Mouse (Mus musculus): ENCODE measurements around the gene Mecom. TPM values are rescaled to one million over a fixed set of nuclear protein-coding genes. Genes with fewer than 3 reads are reported as not detected.

Gene Mecom
- polyA plus RNA-seq, 1 experiment = 0.19 TPM

DNA sequence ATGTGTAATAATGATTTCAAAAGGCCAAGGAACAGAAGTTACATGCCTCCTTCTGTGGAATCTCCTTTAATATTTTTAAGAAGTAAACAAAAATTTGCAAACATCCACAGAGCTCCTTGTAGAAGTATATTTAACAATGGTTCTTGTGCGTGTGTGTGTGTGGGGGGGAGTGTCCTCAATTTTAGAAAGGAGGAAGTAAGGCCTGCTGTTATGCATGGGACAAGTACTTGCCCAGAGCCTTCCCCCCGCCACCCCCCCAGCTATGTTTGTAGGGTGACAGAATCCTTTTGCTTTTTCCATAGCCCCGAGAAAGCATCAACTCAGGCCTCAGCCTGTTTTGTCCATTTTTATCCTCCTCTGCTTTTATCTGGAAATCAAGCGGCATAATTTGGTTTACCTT, 137.0 kb downstream of the Mecom start:
- TF ChIP-seq POLR2A (IDR thresholded peaks at IDR 0.05; ENCODE audit: control insufficient read depth, low read depth, low read length) (no peak), CTCF (IDR thresholded peaks at IDR 0.05; ENCODE audit: control insufficient read depth, insufficient read depth, insufficient replicate concordance, low read depth, low read length) (no peak)
- Histone ChIP-seq H3K4me1 (ENCODE audit: control insufficient read depth, insufficient read depth, low read length) (no peaks in the 10 kb centered on the region), H3K27me3 (ENCODE audit: control insufficient read depth, insufficient read depth, low read length) (no peaks in the 10 kb centered on the region), H3K27ac (ENCODE audit: control insufficient read depth, insufficient read depth, low read depth, low read length) (no peak overlapping the region), H3K36me3 (ENCODE audit: control insufficient read depth, insufficient read depth, low read length) (no peaks in the 10 kb centered on the region), H3K4me3 (ENCODE audit: control insufficient read depth, low read depth, low read length) (no peak overlapping the region)

GRCm38 (mm10) chr3:30404821-30405220, 143.0 kb downstream of the Mecom start:
- TF ChIP-seq CTCF (IDR thresholded peaks at IDR 0.05; ENCODE audit: control insufficient read depth, insufficient read depth, insufficient replicate concordance, low read depth, low read length) (no peak), POLR2A (IDR thresholded peaks at IDR 0.05; ENCODE audit: control insufficient read depth, low read depth, low read length) (no peak)
- Histone ChIP-seq H3K27ac (ENCODE audit: control insufficient read depth, insufficient read depth, low read depth, low read length) (no peak overlapping the region), H3K4me3 (ENCODE audit: control insufficient read depth, low read depth, low read length) (no peak overlapping the region), H3K36me3 (ENCODE audit: control insufficient read depth, insufficient read depth, low read length) (no peaks in the 10 kb centered on the region), H3K4me1 (ENCODE audit: control insufficient read depth, insufficient read depth, low read length) (no peaks in the 10 kb centered on the region), H3K27me3 (ENCODE audit: control insufficient read depth, insufficient read depth, low read length) (no peaks in the 10 kb centered on the region)

- Histone ChIP-seq H3K27me3 (ENCODE audit: control insufficient read depth, insufficient read depth, low read length) (no peaks in the 10 kb centered on the region), H3K4me3 (ENCODE audit: control insufficient read depth, low read depth, low read length) (no peak overlapping the region), H3K27ac (ENCODE audit: control insufficient read depth, insufficient read depth, low read depth, low read length) (no peak overlapping the region), H3K36me3 (ENCODE audit: control insufficient read depth, insufficient read depth, low read length) (no peaks in the 10 kb centered on the region), H3K4me1 (ENCODE audit: control insufficient read depth, insufficient read depth, low read length) (no peaks in the 10 kb centered on the region)
- TF ChIP-seq POLR2A (IDR thresholded peaks at IDR 0.05; ENCODE audit: control insufficient read depth, low read depth, low read length) (no peak), CTCF (IDR thresholded peaks at IDR 0.05; ENCODE audit: control insufficient read depth, insufficient read depth, insufficient replicate concordance, low read depth, low read length) (no peak)
Observed at GRCm38 (mm10) chr3:30398911-30399310, 148.9 kb downstream of the Mecom start.

DNA sequence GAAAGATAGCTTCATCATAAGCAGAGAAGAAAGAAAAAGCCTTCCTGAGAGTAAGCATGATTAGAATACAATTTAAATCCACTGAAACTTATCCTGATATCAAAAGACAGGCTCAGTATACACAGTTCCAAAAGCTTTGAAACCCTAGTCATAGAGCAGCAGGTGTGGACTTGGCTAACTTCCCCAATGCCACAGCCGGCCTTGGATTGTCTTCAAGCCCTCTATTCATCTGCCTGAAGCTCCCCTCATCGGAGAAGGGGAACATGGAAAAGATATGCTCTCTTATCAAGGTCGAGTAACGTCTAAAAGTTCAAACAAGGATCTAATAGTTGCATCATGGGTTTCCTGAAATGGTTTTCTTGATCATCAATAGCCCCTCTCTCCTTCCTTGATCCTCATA, 152.9 kb downstream of the Mecom start:
- Histone ChIP-seq H3K4me1 (ENCODE audit: control insufficient read depth, insufficient read depth, low read length) (no peaks in the 10 kb centered on the region), H3K36me3 (ENCODE audit: control insufficient read depth, insufficient read depth, low read length) (no peaks in the 10 kb centered on the region), H3K27me3 (ENCODE audit: control insufficient read depth, insufficient read depth, low read length) (no peaks in the 10 kb centered on the region), H3K4me3 (ENCODE audit: control insufficient read depth, low read depth, low read length) (no peak overlapping the region), H3K27ac (ENCODE audit: control insufficient read depth, insufficient read depth, low read depth, low read length) (no peak overlapping the region)
- TF ChIP-seq POLR2A (IDR thresholded peaks at IDR 0.05; ENCODE audit: control insufficient read depth, low read depth, low read length) (no peak), CTCF (IDR thresholded peaks at IDR 0.05; ENCODE audit: control insufficient read depth, insufficient read depth, insufficient replicate concordance, low read depth, low read length) (no peak)

DNA sequence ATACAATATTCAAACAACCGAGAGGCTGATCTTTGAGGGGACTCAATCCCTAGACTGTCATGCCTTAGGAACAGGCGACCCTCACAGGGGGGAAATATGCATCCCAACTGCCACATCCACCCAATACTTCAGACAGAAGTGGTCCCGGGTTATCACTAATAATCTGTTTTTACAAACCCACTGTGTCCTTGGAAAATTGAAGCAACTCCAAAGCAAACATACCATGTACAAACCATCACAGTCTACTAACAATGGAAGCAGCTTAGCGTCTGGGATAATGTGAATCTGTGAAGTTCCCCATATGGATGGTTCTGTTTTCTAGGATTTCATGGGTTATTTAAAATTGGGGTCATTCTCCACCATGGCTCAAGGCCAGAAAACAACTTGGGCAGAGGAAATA, 155.1 kb downstream of the Mecom start:
- H3K27ac ChIP-seq (ENCODE audit: control insufficient read depth, insufficient read depth, low read depth, low read length) = no peak overlapping the region
- H3K4me3 ChIP-seq (ENCODE audit: control insufficient read depth, low read depth, low read length) = no peak overlapping the region
- no peaks in the 10 kb centered on the region for H3K27me3 ChIP-seq (ENCODE audit: control insufficient read depth, insufficient read depth, low read length)
- TF ChIP-seq CTCF (IDR thresholded peaks at IDR 0.05; ENCODE audit: control insufficient read depth, insufficient read depth, insufficient replicate concordance, low read depth, low read length) (no peak), POLR2A (IDR thresholded peaks at IDR 0.05; ENCODE audit: control insufficient read depth, low read depth, low read length) (no peak)
- no peaks in the 10 kb centered on the region for H3K4me1 ChIP-seq (ENCODE audit: control insufficient read depth, insufficient read depth, low read length)
- H3K36me3 ChIP-seq (ENCODE audit: control insufficient read depth, insufficient read depth, low read length) = no peaks in the 10 kb centered on the region

DNA sequence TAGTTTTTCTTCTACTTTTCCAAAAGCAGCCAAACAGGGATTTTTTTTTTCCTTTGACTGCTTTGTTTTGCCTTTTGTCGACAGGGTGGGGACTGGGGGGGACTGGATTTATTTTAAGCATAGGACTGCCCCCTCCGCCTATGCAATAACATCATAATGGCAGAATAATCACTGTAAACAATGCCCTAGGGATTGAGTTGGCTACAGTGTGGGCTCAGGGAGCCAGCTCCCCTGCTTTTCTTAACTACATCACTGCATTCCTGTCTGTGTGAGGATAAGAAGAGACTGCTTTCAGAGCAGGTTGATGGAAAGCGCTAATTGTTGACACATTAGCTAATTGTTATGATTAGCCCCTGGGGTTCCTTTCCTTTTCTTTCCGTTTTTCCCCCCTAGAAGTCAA, 155.6 kb downstream of the Mecom start:
- Histone ChIP-seq H3K4me3 (ENCODE audit: control insufficient read depth, low read depth, low read length) (no peak overlapping the region), H3K27me3 (ENCODE audit: control insufficient read depth, insufficient read depth, low read length) (no peaks in the 10 kb centered on the region), H3K27ac (ENCODE audit: control insufficient read depth, insufficient read depth, low read depth, low read length) (no peak overlapping the region), H3K36me3 (ENCODE audit: control insufficient read depth, insufficient read depth, low read length) (no peaks in the 10 kb centered on the region), H3K4me1 (ENCODE audit: control insufficient read depth, insufficient read depth, low read length) (no peaks in the 10 kb centered on the region)
- TF ChIP-seq CTCF (IDR thresholded peaks at IDR 0.05; ENCODE audit: control insufficient read depth, insufficient read depth, insufficient replicate concordance, low read depth, low read length) = no peak
- no peak for TF ChIP-seq POLR2A (IDR thresholded peaks at IDR 0.05; ENCODE audit: control insufficient read depth, low read depth, low read length)

- TF ChIP-seq CTCF (IDR thresholded peaks at IDR 0.05; ENCODE audit: control insufficient read depth, insufficient read depth, insufficient replicate concordance, low read depth, low read length) (no peak), POLR2A (IDR thresholded peaks at IDR 0.05; ENCODE audit: control insufficient read depth, low read depth, low read length) (no peak)
Observed at GRCm38 (mm10) chr3:30390346-30390745, 157.5 kb downstream of the Mecom start.

GRCm38 (mm10) chr3:30380273-30380672, 167.5 kb downstream of the Mecom start:
- no peak overlapping the region for H3K27ac ChIP-seq (ENCODE audit: control insufficient read depth, insufficient read depth, low read depth, low read length)
- TF ChIP-seq CTCF (IDR thresholded peaks at IDR 0.05; ENCODE audit: control insufficient read depth, insufficient read depth, insufficient replicate concordance, low read depth, low read length) (no peak), POLR2A (IDR thresholded peaks at IDR 0.05; ENCODE audit: control insufficient read depth, low read depth, low read length) (no peak)
- no peaks in the 10 kb centered on the region for H3K27me3 ChIP-seq (ENCODE audit: control insufficient read depth, insufficient read depth, low read length)
- no peaks in the 10 kb centered on the region for H3K36me3 ChIP-seq (ENCODE audit: control insufficient read depth, insufficient read depth, low read length)
- H3K4me3 ChIP-seq (ENCODE audit: control insufficient read depth, low read depth, low read length) = no peak overlapping the region
- H3K4me1 ChIP-seq (ENCODE audit: control insufficient read depth, insufficient read depth, low read length) = no peaks in the 10 kb centered on the region

More at GRCm38 (mm10) chr3:30390346-30390745, 157.5 kb downstream of the Mecom start:
- H3K27ac ChIP-seq (ENCODE audit: control insufficient read depth, insufficient read depth, low read depth, low read length) = no peak overlapping the region
- H3K36me3 ChIP-seq (ENCODE audit: control insufficient read depth, insufficient read depth, low read length) = no peaks in the 10 kb centered on the region
- H3K4me1 ChIP-seq (ENCODE audit: control insufficient read depth, insufficient read depth, low read length) = no peaks in the 10 kb centered on the region
- H3K27me3 ChIP-seq (ENCODE audit: control insufficient read depth, insufficient read depth, low read length) = no peaks in the 10 kb centered on the region
- no peak overlapping the region for H3K4me3 ChIP-seq (ENCODE audit: control insufficient read depth, low read depth, low read length)
